Mouse (Mus musculus) cortical plate, adult 2 months (tissue): ENCODE data around the gene Setx.

Experiments
- CTCF ChIP-seq: fragments of 200-500 bp; IDR thresholded peaks from 2 replicates; pipeline ENCODE4 v1.5.1; 2011; ENCODE audit warnings: mild to moderate bottlenecking, control low read depth, low read length; ENCODE audit not compliant: insufficient read depth; ENCODE audit errors: extremely low read depth
- POLR2A ChIP-seq: fragments of 200-500 bp; IDR thresholded peaks from 2 replicates; pipeline ENCODE4 v1.6.1; 2011; ENCODE audit warnings: mild to moderate bottlenecking, low read length, control low read depth; ENCODE audit not compliant: insufficient read depth; ENCODE audit errors: extremely low read depth

- TF ChIP-seq CTCF (no peak), POLR2A (no peak)
Observed at GRCm38 (mm10) chr2:29206156-29206555, 82.2 kb downstream of the Setx start.
